Mouse (Mus musculus): ENCODE measurements at regions not wholly inside any gene's neighbourhood (a gene's known extent, or its start where the extent isn't known, plus 50 kb on each side); places are given as distances from the start of the nearest gene placed in this dataset.

- DNase-seq (ENCODE audit: low read depth, low spot score), result no peak
- in situ Hi-C loops (cut with MboI; ENCODE audit: low sequenced_read_pairs in 2 of 2, unreplicated experiment in 2 of 2), result no loop called here
- TF ChIP-seq MAFK (IDR thresholded peaks at IDR 0.05; ENCODE audit: insufficient read depth, low read depth, low read length), result no peak
- TF ChIP-seq CHD2 (IDR thresholded peaks at IDR 0.05; ENCODE audit: low read depth, low read length), result no peak
- TF ChIP-seq ZC3H11A (IDR thresholded peaks at IDR 0.05; ENCODE audit: borderline replicate concordance, low read depth, low read length), result no peak
- no peak for TF ChIP-seq HCFC1 (IDR thresholded peaks at IDR 0.05; ENCODE audit: borderline replicate concordance, insufficient read depth, low read length)
- TF ChIP-seq ZNF384 (IDR thresholded peaks at IDR 0.05; ENCODE audit: low read depth, low read length), result no peak
- H3K4me3 ChIP-seq (ENCODE audit: insufficient read depth in 1 of 2, low read depth in 1 of 2, low read length in 2 of 2, poor library complexity in 1 of 2, severe bottlenecking in 1 of 2), result no peak overlapping the region
- no peaks in the 10 kb centered on the region for H3K9me3 ChIP-seq (ENCODE audit: control insufficient read depth, insufficient read depth, low read depth, low read length)
- H3K9ac ChIP-seq (ENCODE audit: insufficient read depth, low read depth, low read length, poor library complexity, severe bottlenecking), result no peak overlapping the region
- H3K4me1 ChIP-seq (ENCODE audit: control insufficient read depth in 2 of 2, insufficient read depth in 2 of 2, low read length in 2 of 2, poor library complexity in 1 of 2), result 0 out of 4 replicates have a peak, but pooled peaks cover 0 to 1% of the 10 kb centered on the region in 2 experiments
- no peak overlapping the region for H3K27ac ChIP-seq (ENCODE audit: insufficient read depth, low read depth, low read length, poor library complexity, severe bottlenecking)
- no peaks in the 10 kb centered on the region for H3K36me3 ChIP-seq (ENCODE audit: control insufficient read depth, insufficient read depth, low read length, poor library complexity, severe bottlenecking)
These were observed 81.7 kb upstream of the Cpeb2 start for GRCm38 (mm10) chr5:43151099-43151774.

GRCm38 (mm10) chr5:43152119-43152611, 80.8 kb upstream of the Cpeb2 start:
- Histone ChIP-seq H3K27ac (ENCODE audit: insufficient read depth, low read depth, low read length, poor library complexity, severe bottlenecking) (no peak overlapping the region), H3K9me3 (ENCODE audit: control insufficient read depth, insufficient read depth, low read depth, low read length) (no peaks in the 10 kb centered on the region), H3K4me1 (ENCODE audit: control insufficient read depth in 2 of 2, insufficient read depth in 2 of 2, low read length in 2 of 2, poor library complexity in 1 of 2) (0 out of 4 replicates have a peak, but pooled peaks cover 0 to 1% of the 10 kb centered on the region in 2 experiments), H3K36me3 (ENCODE audit: control insufficient read depth, insufficient read depth, low read length, poor library complexity, severe bottlenecking) (no peaks in the 10 kb centered on the region), H3K9ac (ENCODE audit: insufficient read depth, low read depth, low read length, poor library complexity, severe bottlenecking) (no peak overlapping the region), H3K4me3 (ENCODE audit: insufficient read depth in 1 of 2, low read depth in 1 of 2, low read length in 2 of 2, poor library complexity in 1 of 2, severe bottlenecking in 1 of 2) (no peak overlapping the region)
- in situ Hi-C loops (cut with MboI; ENCODE audit: low sequenced_read_pairs in 2 of 2, unreplicated experiment in 2 of 2), result no loop called here
- TF ChIP-seq ZNF384 (IDR thresholded peaks at IDR 0.05; ENCODE audit: low read depth, low read length), result peak; percentile 89
- no peak for TF ChIP-seq CHD2 (IDR thresholded peaks at IDR 0.05; ENCODE audit: low read depth, low read length)
- no peak for DNase-seq (ENCODE audit: low read depth, low spot score)

GRCm38 (mm10) chr5:43152881-43153280, 80.1 kb upstream of the Cpeb2 start:
- TF ChIP-seq HCFC1 (IDR thresholded peaks at IDR 0.05; ENCODE audit: borderline replicate concordance, insufficient read depth, low read length) (no peak), MAFK (IDR thresholded peaks at IDR 0.05; ENCODE audit: insufficient read depth, low read depth, low read length) (no peak), ZNF384 (IDR thresholded peaks at IDR 0.05; ENCODE audit: low read depth, low read length) (no peak), CHD2 (IDR thresholded peaks at IDR 0.05; ENCODE audit: low read depth, low read length) (no peak), ZC3H11A (IDR thresholded peaks at IDR 0.05; ENCODE audit: borderline replicate concordance, low read depth, low read length) (no peak)
- Histone ChIP-seq H3K27ac (ENCODE audit: insufficient read depth, low read depth, low read length, poor library complexity, severe bottlenecking) (no peak overlapping the region), H3K36me3 (ENCODE audit: control insufficient read depth, insufficient read depth, low read length, poor library complexity, severe bottlenecking) (no peaks in the 10 kb centered on the region), H3K4me1 (ENCODE audit: control insufficient read depth in 2 of 2, insufficient read depth in 2 of 2, low read length in 2 of 2, poor library complexity in 1 of 2) (0 out of 4 replicates have a peak, but pooled peaks cover 0 to 1% of the 10 kb centered on the region in 2 experiments), H3K9me3 (ENCODE audit: control insufficient read depth, insufficient read depth, low read depth, low read length) (no peaks in the 10 kb centered on the region), H3K4me3 (ENCODE audit: insufficient read depth in 1 of 2, low read depth in 1 of 2, low read length in 2 of 2, poor library complexity in 1 of 2, severe bottlenecking in 1 of 2) (no peak overlapping the region), H3K9ac (ENCODE audit: insufficient read depth, low read depth, low read length, poor library complexity, severe bottlenecking) (no peak overlapping the region)
- in situ Hi-C loops (cut with MboI; ENCODE audit: low sequenced_read_pairs in 2 of 2, unreplicated experiment in 2 of 2), result no loop called here
- DNase-seq (ENCODE audit: low read depth, low spot score), result no peak

- Histone ChIP-seq H3K9me3 (ENCODE audit: control insufficient read depth, insufficient read depth, low read depth, low read length) (no peaks in the 10 kb centered on the region), H3K27ac (ENCODE audit: insufficient read depth, low read depth, low read length, poor library complexity, severe bottlenecking) (no peak overlapping the region), H3K36me3 (ENCODE audit: control insufficient read depth, insufficient read depth, low read length, poor library complexity, severe bottlenecking) (no peaks in the 10 kb centered on the region), H3K9ac (ENCODE audit: insufficient read depth, low read depth, low read length, poor library complexity, severe bottlenecking) (no peak overlapping the region), H3K4me1 (ENCODE audit: control insufficient read depth in 2 of 2, insufficient read depth in 2 of 2, low read length in 2 of 2, poor library complexity in 1 of 2) (0 out of 4 replicates have a peak, but pooled peaks cover 0 to 1% of the 10 kb centered on the region in 2 experiments), H3K4me3 (ENCODE audit: insufficient read depth in 1 of 2, low read depth in 1 of 2, low read length in 2 of 2, poor library complexity in 1 of 2, severe bottlenecking in 1 of 2) (no peak overlapping the region)
- in situ Hi-C loops (cut with MboI; ENCODE audit: low sequenced_read_pairs in 2 of 2, unreplicated experiment in 2 of 2), result no loop called here
- no peak for DNase-seq (ENCODE audit: low read depth, low spot score)
- TF ChIP-seq MAFK (IDR thresholded peaks at IDR 0.05; ENCODE audit: insufficient read depth, low read depth, low read length) (no peak), ZNF384 (IDR thresholded peaks at IDR 0.05; ENCODE audit: low read depth, low read length) (no peak), HCFC1 (IDR thresholded peaks at IDR 0.05; ENCODE audit: borderline replicate concordance, insufficient read depth, low read length) (no peak), CHD2 (IDR thresholded peaks at IDR 0.05; ENCODE audit: low read depth, low read length) (no peak), ZC3H11A (IDR thresholded peaks at IDR 0.05; ENCODE audit: borderline replicate concordance, low read depth, low read length) (no peak)
These were observed 76.2 kb upstream of the Cpeb2 start for GRCm38 (mm10) chr5:43156771-43157170.

Data from ES-E14 (cell line).